Mouse (Mus musculus): Measurements from ENCODE around the gene Tnfrsf13c.

DNA sequence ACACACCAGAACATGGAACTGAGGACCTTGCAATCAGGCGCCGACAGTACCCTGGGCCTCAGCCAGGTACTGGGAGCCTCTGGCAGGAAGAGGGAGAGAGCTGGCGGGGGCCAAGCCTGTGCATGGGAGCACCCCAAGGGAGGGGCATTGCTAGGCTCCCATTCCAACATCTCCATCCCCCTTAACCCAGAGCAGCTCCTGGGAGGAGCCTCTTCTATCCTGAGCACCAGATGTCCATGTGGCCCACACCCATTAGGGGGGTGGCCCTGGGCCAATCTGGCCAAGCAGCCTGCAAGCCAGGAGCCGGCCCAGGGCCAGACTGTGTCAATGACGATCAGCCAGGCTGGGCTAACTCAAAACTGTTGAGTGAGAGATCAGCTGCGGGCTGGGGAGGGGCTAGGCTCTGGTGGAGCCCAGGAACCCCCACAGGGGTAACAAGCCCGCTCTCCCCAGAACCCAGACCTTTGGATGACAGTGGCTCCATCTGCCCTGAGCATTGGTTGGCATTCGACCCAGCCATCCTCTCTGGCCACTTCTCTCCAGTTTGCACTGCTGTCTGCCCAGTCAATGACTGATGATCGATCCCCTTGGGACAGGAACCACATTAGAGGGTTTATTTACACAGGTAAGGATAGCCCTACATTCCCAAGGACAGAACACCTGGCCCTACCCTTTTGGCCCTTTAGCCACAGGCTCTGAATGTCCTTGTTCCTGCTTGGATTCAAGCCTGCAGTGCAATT lies 17.6 kb downstream of the Tnfrsf13c start:
- TF ChIP-seq POLR2A (IDR thresholded peaks at IDR 0.05; ENCODE audit: insufficient read depth, low read depth, low read length) (0 out of 2 replicates have a peak, but pooled peaks have one; percentile 18), CTCF (IDR thresholded peaks at IDR 0.05; ENCODE audit: insufficient read depth, low read depth, low read length) (no peak)
